Mouse (Mus musculus): ENCODE results near the gene Vps29. TPM values are rescaled to one million over a fixed set of nuclear protein-coding genes. Genes with fewer than 3 reads are reported as not detected.

The Vps29 gene
- polyA plus RNA-seq (2012; rRNA removed) = 31.4 and 36.6 TPM in 2 replicates

GRCm38 (mm10) chr5:122353807-122354491 is at the start of gene Vps29, which contains the start of gene Rad9b:
TSS of gene Vps29 (plus strand) at chr5:122354369.
TSS of gene Rad9b (minus strand) at chr5:122354233.
- Histone ChIP-seq H3K27ac (ENCODE audit: insufficient read depth, low read depth, low read length) (peak within 1 kb of the TSS; percentile 55), H3K4me1 (ENCODE audit: control insufficient read depth, insufficient read depth, insufficient read length, low read length) (peaks cover 3% of the 10 kb centered on the region; the same call in 1 of the 2 replicates), H3K27me3 (ENCODE audit: control insufficient read depth, insufficient read depth, low read length) (no peaks in the 10 kb centered on the region), H3K4me3 (ENCODE audit: low read depth, low read length) (peak within 1 kb of the TSS; percentile 81), H3K36me3 (ENCODE audit: control insufficient read depth, insufficient read depth, low read length) (peaks cover 1% of the 10 kb centered on the region; the same call in 1 of the 2 replicates)
- TF ChIP-seq CTCF (IDR thresholded peaks at IDR 0.05; ENCODE audit: extremely low read depth, insufficient read length, insufficient replicate concordance, low read depth, low read length) (no peak), POLR2A (IDR thresholded peaks at IDR 0.05; ENCODE audit: low read depth, low read length) (no peak; the same call in 1 of the 2 replicates)
- under 1% methylated on average over 51 of the region's 51 CpGs for WGBS

DNA sequence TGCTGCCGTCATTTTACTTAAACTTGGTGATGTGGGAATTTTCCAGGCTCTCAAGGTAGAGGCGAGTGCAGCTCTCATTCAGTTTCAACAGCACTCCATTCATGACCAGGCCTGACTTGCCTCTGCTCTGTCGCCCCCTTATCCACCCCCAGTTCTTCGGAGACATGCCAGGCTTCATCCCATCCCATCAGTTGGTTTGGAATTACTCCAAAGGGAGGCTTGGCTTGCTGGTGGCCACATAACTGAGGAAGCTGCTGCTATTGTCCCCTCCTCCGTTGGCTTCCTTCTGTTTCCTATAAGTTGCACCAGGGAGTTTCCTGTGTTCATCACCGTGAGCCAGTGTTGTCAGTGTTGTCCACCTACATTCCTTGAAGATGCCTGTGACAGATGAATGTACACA is 49.6 kb upstream of the Vps29 start:
- peaks cover 17% of the 10 kb centered on the region for H3K36me3 ChIP-seq (ENCODE audit: control insufficient read depth, insufficient read depth, low read length)
- no peak overlapping the region for H3K4me3 ChIP-seq (ENCODE audit: low read depth, low read length)
- H3K27me3 ChIP-seq (ENCODE audit: control insufficient read depth, insufficient read depth, low read length) = no peaks in the 10 kb centered on the region
- H3K27ac ChIP-seq (ENCODE audit: insufficient read depth, low read depth, low read length) = 0 out of 2 replicates have a peak overlapping the region, but pooled peaks have one; percentile 1
- 71% methylated on average over 6 of the region's 6 CpGs for WGBS
- no peak for TF ChIP-seq POLR2A (IDR thresholded peaks at IDR 0.05; ENCODE audit: low read depth, low read length)
- TF ChIP-seq CTCF (IDR thresholded peaks at IDR 0.05; ENCODE audit: extremely low read depth, insufficient read length, insufficient replicate concordance, low read depth, low read length) = no peak
- H3K4me1 ChIP-seq (ENCODE audit: control insufficient read depth, insufficient read depth, insufficient read length, low read length) = peaks cover 29% of the 10 kb centered on the region

DNA sequence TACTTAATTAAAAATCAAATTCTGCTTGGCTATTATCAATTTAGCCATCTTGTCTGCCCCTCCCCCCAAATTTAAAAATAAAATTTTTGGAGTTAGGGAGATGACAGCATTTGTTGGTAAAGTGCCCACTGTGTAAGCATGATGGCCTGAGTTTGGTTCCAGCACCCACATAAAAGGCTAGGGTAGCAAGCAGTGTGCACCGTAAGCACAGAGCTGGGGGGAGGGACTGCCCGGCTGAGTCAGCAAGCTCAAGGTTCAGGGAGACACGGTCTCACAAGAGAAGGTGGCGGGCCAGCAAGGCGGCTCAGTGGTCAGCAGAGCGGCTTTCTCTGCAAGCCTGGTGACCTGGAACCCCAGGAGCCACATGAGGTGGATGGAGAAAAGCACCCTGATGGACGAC is 48.7 kb upstream of the Vps29 start:
- peaks cover 21% of the 10 kb centered on the region for H3K36me3 ChIP-seq (ENCODE audit: control insufficient read depth, insufficient read depth, low read length)
- H3K27ac ChIP-seq (ENCODE audit: insufficient read depth, low read depth, low read length) = no peak overlapping the region
- 74% methylated on average over 7 of the region's 7 CpGs for WGBS
- no peaks in the 10 kb centered on the region for H3K27me3 ChIP-seq (ENCODE audit: control insufficient read depth, insufficient read depth, low read length)
- no peak overlapping the region for H3K4me3 ChIP-seq (ENCODE audit: low read depth, low read length)
- no peak for TF ChIP-seq POLR2A (IDR thresholded peaks at IDR 0.05; ENCODE audit: low read depth, low read length)
- TF ChIP-seq CTCF (IDR thresholded peaks at IDR 0.05; ENCODE audit: extremely low read depth, insufficient read length, insufficient replicate concordance, low read depth, low read length) = no peak
- peaks cover 29% of the 10 kb centered on the region for H3K4me1 ChIP-seq (ENCODE audit: control insufficient read depth, insufficient read depth, insufficient read length, low read length)

GRCm38 (mm10) chr5:122306536-122306935 is 47.6 kb upstream of the Vps29 start:
- TF ChIP-seq POLR2A (IDR thresholded peaks at IDR 0.05; ENCODE audit: low read depth, low read length) = no peak
- no peak for TF ChIP-seq CTCF (IDR thresholded peaks at IDR 0.05; ENCODE audit: extremely low read depth, insufficient read length, insufficient replicate concordance, low read depth, low read length)

GRCm38 (mm10) chr5:122310699-122311098 is 43.5 kb upstream of the Vps29 start:
- TF ChIP-seq POLR2A (IDR thresholded peaks at IDR 0.05; ENCODE audit: low read depth, low read length) (no peak), CTCF (IDR thresholded peaks at IDR 0.05; ENCODE audit: extremely low read depth, insufficient read length, insufficient replicate concordance, low read depth, low read length) (no peak)
- WGBS = 73% methylated on average over 8 of the region's 8 CpGs
- Histone ChIP-seq H3K36me3 (ENCODE audit: control insufficient read depth, insufficient read depth, low read length) (peaks cover 49% of the 10 kb centered on the region), H3K27me3 (ENCODE audit: control insufficient read depth, insufficient read depth, low read length) (no peaks in the 10 kb centered on the region), H3K4me3 (ENCODE audit: low read depth, low read length) (no peak overlapping the region), H3K4me1 (ENCODE audit: control insufficient read depth, insufficient read depth, insufficient read length, low read length) (peaks cover 17% of the 10 kb centered on the region), H3K27ac (ENCODE audit: insufficient read depth, low read depth, low read length) (no peak overlapping the region)

More at GRCm38 (mm10) chr5:122306536-122306935, 47.6 kb upstream of the Vps29 start:
- Histone ChIP-seq H3K4me3 (ENCODE audit: low read depth, low read length) (no peak overlapping the region), H3K27me3 (ENCODE audit: control insufficient read depth, insufficient read depth, low read length) (no peaks in the 10 kb centered on the region), H3K27ac (ENCODE audit: insufficient read depth, low read depth, low read length) (no peak overlapping the region), H3K4me1 (ENCODE audit: control insufficient read depth, insufficient read depth, insufficient read length, low read length) (peaks cover 29% of the 10 kb centered on the region), H3K36me3 (ENCODE audit: control insufficient read depth, insufficient read depth, low read length) (peaks cover 27% of the 10 kb centered on the region)
- WGBS = 91% methylated on average over 3 of the region's 3 CpGs

DNA sequence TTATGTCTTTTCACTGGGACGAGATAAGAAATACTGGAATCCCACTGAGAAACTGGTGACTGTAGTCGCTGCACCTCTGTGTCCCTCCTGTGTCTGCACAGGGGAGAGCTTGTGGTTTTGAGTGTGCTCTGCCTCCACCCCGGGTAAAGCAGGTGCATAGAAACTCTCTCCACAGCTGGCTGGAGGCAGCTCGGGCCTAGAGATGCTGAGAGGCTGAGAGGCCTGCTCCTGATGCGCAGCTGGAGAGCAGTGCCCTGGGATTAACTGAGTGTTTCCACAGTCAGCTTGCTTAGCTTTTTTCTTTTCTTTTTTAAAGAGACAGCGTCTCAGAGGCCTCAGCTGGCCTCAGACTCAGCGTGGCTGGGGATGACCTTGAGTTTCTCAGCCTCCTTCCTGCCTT is 42.5 kb upstream of the Vps29 start:
- 66% methylated on average over 7 of the region's 7 CpGs for WGBS
- TF ChIP-seq POLR2A (IDR thresholded peaks at IDR 0.05; ENCODE audit: low read depth, low read length) (no peak), CTCF (IDR thresholded peaks at IDR 0.05; ENCODE audit: extremely low read depth, insufficient read length, insufficient replicate concordance, low read depth, low read length) (no peak)
- peaks cover 16% of the 10 kb centered on the region for H3K4me1 ChIP-seq (ENCODE audit: control insufficient read depth, insufficient read depth, insufficient read length, low read length)
- H3K27me3 ChIP-seq (ENCODE audit: control insufficient read depth, insufficient read depth, low read length) = no peaks in the 10 kb centered on the region
- peaks cover 51% of the 10 kb centered on the region for H3K36me3 ChIP-seq (ENCODE audit: control insufficient read depth, insufficient read depth, low read length)
- no peak overlapping the region for H3K27ac ChIP-seq (ENCODE audit: insufficient read depth, low read depth, low read length)
- H3K4me3 ChIP-seq (ENCODE audit: low read depth, low read length) = no peak overlapping the region

GRCm38 (mm10) chr5:122312346-122312745 is 41.8 kb upstream of the Vps29 start:
- Histone ChIP-seq H3K27ac (ENCODE audit: insufficient read depth, low read depth, low read length) (no peak overlapping the region), H3K27me3 (ENCODE audit: control insufficient read depth, insufficient read depth, low read length) (no peaks in the 10 kb centered on the region), H3K36me3 (ENCODE audit: control insufficient read depth, insufficient read depth, low read length) (peaks cover 54% of the 10 kb centered on the region), H3K4me1 (ENCODE audit: control insufficient read depth, insufficient read depth, insufficient read length, low read length) (peaks cover 16% of the 10 kb centered on the region), H3K4me3 (ENCODE audit: low read depth, low read length) (no peak overlapping the region)
- 86% methylated on average over 4 of the region's 4 CpGs for WGBS
- TF ChIP-seq POLR2A (IDR thresholded peaks at IDR 0.05; ENCODE audit: low read depth, low read length) (no peak), CTCF (IDR thresholded peaks at IDR 0.05; ENCODE audit: extremely low read depth, insufficient read length, insufficient replicate concordance, low read depth, low read length) (no peak)
